Mouse (Mus musculus) left cerebral cortex, postnatal 10 days (tissue): ENCODE measurements at regions not wholly inside any gene's neighbourhood (a gene's known extent, or its start where the extent isn't known, plus 50 kb on each side); places are given as distances from the start of the nearest gene placed in this dataset.

Experiments
- DNase-seq, 2 experiments: peaks; one replicate each; pipeline ENCODE4 v3.0.0; 2021 to 2022; ENCODE audit warnings: low spot score in 2 of 2, mixed read lengths in 1 of 2; ENCODE audit errors: extremely low spot score in 1 of 2
- intact Hi-C: fragments of 180-260 bp; cut with DNase I; formaldehyde crosslinking; loops from one replicate; pipeline ENCODE4 v1.15.1; 2025

GRCm38 (mm10) chr16:78490245-78490644, 86.3 kb downstream of the D16Ertd472e start:
- intact Hi-C loops: no loop called here
- peak in 1 of 2 experiments; percentile 56 for DNase-seq

- intact Hi-C loops: no loop called here
- DNase-seq: no peak
Measured at GRCm38 (mm10) chr16:78489604-78490003, 86.9 kb downstream of the D16Ertd472e start.

GRCm38 (mm10) chr16:78486531-78486930, 90.0 kb downstream of the D16Ertd472e start:
- no peak for DNase-seq
- intact Hi-C loops: no loop called here

GRCm38 (mm10) chr16:78484319-78484718, 92.2 kb downstream of the D16Ertd472e start:
- intact Hi-C loops: no loop called here
- no peak for DNase-seq

- DNase-seq: no peak
- intact Hi-C loops: no loop called here
Measured at GRCm38 (mm10) chr16:78481571-78481970, 94.9 kb downstream of the D16Ertd472e start.

GRCm38 (mm10) chr16:78481065-78481464, 95.4 kb downstream of the D16Ertd472e start:
- intact Hi-C loops: no loop called here
- DNase-seq: no peak

GRCm38 (mm10) chr16:78480261-78480660, 96.2 kb downstream of the D16Ertd472e start:
- intact Hi-C loops: no loop called here
- DNase-seq: no peak

GRCm38 (mm10) chr16:78473456-78473855, 96.5 kb upstream of the Btg3 start:
- intact Hi-C loops: no loop called here
- no peak for DNase-seq

GRCm38 (mm10) chr16:78459996-78460395, 83.0 kb upstream of the Btg3 start:
- DNase-seq: no peak
- intact Hi-C loops: no loop called here

- peak in 1 of 2 experiments; percentile 13 for DNase-seq
- intact Hi-C loops: no loop called here
Measured at GRCm38 (mm10) chr16:78457731-78458151, 80.7 kb upstream of the Btg3 start.

GRCm38 (mm10) chr16:78456345-78456744, 79.4 kb upstream of the Btg3 start:
- DNase-seq: no peak
- intact Hi-C loops: no loop called here

- intact Hi-C loops: loop anchor here (5.0 kb wide), 1 partner anchor 123 kb away; the partner anchor contains the start of gene D16Ertd472e
- no peak for DNase-seq
Measured at GRCm38 (mm10) chr16:78454509-78454908, 77.5 kb upstream of the Btg3 start.

GRCm38 (mm10) chr16:78452303-78452702, 75.3 kb upstream of the Btg3 start:
- intact Hi-C loops: loop anchor here (1.0 to 5.0 kb wide), 4 partner anchors 125 to 498 kb away; partner anchors contain the start of gene D16Ertd472e
- DNase-seq: peak; percentile 49 to 51

- intact Hi-C loops: loop anchor here (1.0 to 5.0 kb wide), 4 partner anchors 126 to 499 kb away; partner anchors contain the start of gene D16Ertd472e
- DNase-seq: no peak
Measured at GRCm38 (mm10) chr16:78451750-78452149, 74.8 kb upstream of the Btg3 start.

GRCm38 (mm10) chr16:78451251-78451650, 74.3 kb upstream of the Btg3 start:
- intact Hi-C loops: loop anchor here (5.0 kb wide), 1 partner anchor 126 kb away; the partner anchor contains the start of gene D16Ertd472e
- DNase-seq: peak in 1 of 2 experiments; percentile 47

- DNase-seq: no peak
- intact Hi-C loops: no loop called here
Measured at GRCm38 (mm10) chr16:78449231-78449630, 72.2 kb upstream of the Btg3 start.

- intact Hi-C loops: no loop called here
- peak in 1 of 2 experiments; percentile 10 for DNase-seq
Measured at GRCm38 (mm10) chr16:78443262-78443661, 66.3 kb upstream of the Btg3 start.

GRCm38 (mm10) chr16:78442830-78443229, 65.8 kb upstream of the Btg3 start:
- intact Hi-C loops: no loop called here
- DNase-seq: no peak

- intact Hi-C loops: no loop called here
- no peak for DNase-seq
Measured at GRCm38 (mm10) chr16:78441961-78442360, 65.0 kb upstream of the Btg3 start.

GRCm38 (mm10) chr16:78435707-78436106, 58.7 kb upstream of the Btg3 start:
- intact Hi-C loops: no loop called here
- DNase-seq: no peak

GRCm38 (mm10) chr16:78427470-78428041, 50.6 kb upstream of the Btg3 start:
- intact Hi-C loops: no loop called here
- DNase-seq: peak; percentile 35 to 61
